Mouse (Mus musculus): ENCODE measurements around the gene E2f8.

Gene E2f8

DNA sequence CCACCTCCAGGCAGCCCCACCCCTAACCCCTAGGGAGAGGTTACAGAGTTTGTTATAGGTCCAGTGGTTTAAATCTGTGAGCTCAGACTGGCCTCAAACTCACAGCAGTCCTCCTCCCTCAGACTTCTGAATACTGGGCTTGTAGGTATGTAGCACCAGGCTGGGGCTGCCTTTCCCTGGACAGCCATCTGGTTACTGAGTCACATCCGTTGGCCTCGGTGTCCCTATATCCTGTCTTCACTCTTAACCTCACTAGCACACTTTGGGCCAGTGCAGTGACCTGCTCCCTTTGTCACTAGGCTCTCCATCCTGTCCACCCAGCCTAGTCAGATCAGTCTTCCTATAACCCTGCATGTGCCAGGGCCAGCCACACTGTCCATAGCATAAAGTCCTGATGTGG, 7.4 kb upstream of the E2f8 start:
- DNase-seq: no peak

DNA sequence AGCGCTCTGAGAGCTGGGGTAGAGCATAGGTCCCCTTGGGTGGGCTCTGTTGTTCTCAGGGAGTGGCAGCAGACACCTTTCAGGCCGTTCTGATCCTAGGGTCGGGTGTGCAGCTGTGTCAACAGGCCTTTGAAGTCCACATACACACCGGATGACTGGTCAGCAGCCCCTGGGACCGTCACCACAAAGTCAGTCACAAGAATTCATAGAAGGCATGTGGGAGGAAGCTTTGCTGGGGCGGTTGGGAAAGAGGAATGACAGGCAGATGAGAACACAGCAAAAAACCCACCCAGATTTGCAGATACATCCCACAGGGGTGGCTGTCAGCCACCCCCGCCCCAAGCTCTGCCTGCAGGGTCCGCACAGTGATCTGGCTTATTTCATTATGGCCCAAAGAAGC, 6.6 kb upstream of the E2f8 start:
- no peak for DNase-seq

DNA sequence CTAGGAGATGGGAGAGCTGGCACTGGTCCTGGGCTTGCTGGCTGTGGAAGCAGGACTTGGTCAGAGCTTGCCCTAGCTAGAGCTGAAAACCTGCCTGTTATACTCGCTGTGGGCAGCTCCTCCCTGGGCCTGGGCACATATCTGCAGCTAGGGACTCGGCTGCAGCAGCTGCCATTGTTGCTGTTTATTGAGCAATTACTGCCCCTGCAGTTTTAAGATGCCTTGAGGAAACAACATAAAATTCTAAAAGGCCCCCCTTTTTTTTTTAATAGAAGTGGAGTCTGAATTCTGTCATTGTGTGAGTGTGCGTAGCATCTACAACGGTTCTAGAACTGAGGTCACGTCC, 2.8 kb upstream of the E2f8 start:
- peak; percentile 44 to 46 for DNase-seq

DNA sequence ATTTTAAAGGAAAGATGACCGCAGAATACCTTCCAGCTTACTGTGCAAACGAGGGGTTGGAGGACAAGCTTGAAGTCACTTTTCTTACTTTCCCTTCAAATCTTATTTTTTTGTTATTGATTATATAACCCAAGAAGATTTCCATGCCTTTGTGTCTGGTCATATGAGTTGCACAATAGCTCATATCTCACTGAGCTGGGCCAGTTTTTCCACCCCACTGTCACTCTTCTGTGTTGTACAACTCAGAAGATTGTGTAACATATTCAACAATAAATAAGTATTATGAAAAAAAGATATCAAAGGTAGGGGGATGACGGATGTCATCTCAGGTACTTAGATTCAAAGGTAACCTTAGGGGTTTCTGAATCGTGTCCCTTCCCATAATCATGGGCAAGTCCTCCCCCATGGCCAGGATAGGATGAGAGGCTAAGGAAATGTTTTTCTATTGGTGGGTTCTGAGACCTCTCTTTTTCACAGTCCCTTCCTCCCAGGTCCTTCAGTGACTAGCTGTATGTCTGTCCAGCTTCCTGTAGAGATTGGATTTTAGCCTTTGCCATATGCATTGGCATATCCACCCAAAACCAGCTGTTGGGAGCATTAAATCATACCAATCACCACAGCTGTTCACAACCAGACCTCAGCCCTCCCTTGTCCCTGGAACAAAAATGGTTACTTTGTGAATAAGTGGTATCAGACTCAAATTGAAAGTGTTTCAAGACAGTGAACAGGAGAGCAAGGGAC, 2.3 kb upstream of the E2f8 start:
- no peak for DNase-seq

DNA sequence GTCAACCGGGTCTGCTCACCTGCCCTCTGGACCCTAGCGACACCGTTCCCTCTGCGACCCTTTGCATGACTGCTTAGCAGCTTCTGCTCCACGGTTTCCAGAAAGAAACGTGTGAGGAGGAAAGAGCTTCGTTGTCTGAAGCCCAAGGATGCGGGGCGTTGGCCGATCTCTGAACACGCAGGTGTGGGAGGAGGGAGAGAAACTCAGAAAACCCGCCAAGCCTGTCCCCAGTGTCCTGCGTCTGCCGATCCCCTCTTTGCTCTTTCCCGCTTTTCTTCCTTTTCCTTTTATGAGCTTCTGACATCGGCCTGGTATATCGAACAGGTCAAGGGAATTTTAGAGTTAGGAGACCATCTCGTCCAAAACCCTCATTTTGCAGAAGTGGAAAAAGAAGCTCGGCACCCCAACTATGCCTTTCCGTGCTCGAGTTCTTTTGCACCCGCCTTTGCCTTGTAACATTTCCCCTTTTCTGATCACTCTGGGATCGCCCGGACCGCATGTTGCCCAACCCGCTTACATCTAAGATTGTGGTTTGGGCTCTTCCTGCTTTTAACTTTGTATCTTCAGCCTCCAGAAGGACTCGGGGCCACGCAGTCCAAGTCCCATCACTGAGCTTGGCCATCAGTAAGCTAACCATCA, 694 bp upstream of the E2f8 start:
- DNase-seq: peak; percentile 38 to 39

DNA sequence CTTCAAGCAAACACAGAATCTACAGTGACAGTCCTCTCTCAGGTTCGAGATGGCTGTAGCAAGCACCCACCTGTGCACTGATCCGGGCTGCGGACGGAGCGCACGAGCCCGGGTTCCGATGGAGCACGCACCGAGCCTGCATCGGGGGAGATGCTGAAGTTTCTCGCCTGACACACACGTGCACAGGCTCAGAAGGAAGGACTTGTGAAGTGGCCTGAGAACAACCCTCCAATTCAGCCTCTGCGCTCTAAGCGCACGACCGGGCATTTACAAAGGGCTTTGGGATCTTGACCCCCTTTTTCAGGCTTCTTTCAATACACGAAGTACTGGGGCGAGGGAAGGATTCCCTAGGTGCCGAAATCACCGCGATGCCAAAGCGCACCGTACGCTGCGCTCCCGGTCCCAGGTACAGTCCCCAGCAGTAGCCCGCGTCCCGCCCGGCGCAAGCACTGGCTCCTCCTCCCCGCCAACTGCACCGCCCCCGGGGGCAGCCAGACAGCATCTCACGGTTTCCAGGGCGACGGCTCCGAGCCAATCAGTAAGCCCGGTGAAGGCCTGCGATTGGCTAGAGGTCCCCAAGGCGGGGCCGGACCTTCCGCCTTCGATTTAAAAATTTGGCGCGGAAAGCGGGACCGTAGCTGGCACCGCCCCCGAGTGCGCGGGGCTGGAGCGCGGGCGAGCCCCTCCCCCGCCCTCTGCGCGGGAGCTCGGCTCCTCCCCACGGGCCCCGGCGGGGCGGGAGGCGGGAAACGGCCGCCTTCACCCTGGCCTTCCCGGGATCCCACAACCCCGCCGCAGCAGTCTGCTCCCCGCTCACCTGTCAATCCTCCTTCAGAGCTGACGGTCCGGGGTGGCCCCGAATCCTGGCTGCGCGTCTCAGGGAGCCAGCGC, 560 bp downstream of the E2f8 start:
- DNase-seq: peak; percentile 98 to 99

DNA sequence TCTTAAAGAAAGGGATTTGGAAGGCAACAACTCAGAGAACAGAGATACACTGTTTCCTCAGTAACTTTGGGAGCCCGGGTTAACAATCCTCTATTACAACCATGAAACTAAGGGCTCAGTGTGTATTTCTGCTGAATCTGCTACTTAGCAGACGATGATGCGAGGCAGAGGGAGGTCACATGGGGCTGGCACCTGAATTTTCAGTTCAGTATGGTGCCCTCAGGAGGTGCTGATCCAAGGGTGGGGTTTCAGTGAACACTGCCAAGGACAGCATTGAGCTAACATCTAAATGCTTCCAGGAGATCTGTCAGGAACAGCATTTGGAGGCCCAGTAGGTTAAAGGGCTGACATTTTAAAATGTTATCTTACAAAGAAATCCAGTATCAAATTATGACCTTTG, 1.8 kb downstream of the E2f8 start:
- DNase-seq: no peak

DNA sequence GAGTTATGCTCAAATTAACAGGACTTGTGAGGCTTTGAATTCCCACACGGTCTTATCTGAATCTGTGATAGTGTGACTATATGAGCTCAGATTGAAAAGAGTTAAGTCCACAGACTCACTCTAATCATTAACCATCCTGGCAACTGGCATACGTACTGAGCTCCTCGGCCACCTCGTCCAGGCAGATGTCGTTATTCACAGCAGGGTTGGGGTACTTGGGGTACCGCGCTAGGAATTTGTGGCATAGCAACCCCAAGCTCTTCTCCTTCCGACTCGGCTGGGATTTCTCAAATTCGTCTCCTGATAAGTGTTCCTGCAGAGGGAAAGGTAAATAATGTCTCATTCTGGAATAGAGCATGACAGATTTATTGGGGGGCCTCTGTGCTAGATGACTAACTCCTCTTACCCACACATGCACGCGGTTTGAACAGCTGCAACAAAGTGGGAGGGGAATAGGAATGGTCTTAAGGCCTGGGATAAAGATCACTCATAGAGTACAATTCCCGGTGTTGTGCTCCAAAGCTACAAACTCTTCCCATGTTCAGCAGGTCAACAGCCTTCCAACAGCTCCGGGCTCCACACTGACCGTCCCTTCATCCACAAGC, 3.5 kb downstream of the E2f8 start:
- DNase-seq: no peak

DNA sequence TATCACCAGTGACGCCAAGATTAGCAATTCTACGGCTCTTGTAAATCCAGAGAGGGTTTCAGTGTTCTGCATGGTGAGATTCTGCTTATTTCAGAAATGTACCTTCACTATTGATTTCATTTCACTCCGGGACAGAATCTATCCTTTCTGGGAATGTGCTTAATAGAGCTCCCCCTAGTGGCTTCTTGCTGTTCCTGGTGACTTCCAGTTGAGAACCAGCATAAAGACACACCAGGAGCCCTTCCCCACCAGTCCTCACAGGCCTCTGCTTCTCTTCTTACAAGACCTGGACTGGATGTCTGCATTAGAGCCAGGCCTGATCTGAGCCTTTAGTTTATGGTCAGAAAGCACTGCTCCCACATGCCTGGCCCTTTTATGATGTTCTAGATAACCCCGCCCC, 4.9 kb downstream of the E2f8 start:
- peak; percentile 73 to 86 for DNase-seq

DNA sequence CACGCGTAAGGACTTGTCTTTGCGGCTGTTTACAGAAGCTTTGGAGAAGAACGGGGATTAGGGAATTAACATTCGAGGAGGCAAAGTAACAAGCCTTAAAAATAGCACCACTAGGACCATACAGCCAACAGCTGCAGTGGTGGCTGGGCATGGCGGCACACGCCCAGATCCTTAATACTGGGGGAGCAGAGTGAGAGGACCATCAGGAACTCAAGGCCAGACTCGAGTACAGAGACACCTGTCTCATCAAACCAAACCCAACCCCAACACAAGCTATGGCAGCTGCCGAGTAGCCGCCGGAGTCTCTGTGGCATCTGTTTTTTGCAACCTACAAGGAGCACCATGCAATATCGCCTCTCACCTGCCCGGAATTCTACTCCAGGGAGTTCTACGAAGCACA, 6.3 kb downstream of the E2f8 start:
- DNase-seq: no peak

DNA sequence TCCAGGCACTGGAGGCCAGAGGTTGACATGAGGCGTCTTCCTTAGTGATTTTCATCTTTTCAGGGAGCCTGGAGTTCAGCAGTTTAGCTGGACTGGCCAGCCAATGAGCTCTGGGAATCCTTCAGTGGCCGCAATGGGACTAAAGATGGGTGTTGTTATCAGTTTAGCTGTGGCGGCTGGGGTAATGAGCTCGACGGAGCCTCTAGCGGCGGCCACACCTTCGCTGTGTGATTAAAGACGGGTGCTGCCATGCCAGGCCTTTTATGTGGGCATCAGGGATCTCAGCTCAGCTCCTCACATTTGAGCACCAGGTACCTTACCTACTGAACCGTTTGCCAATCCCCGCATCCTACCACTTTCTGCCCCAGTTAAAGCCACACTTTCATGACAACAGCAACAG, 10.1 kb downstream of the E2f8 start:
- no peak for DNase-seq

DNA sequence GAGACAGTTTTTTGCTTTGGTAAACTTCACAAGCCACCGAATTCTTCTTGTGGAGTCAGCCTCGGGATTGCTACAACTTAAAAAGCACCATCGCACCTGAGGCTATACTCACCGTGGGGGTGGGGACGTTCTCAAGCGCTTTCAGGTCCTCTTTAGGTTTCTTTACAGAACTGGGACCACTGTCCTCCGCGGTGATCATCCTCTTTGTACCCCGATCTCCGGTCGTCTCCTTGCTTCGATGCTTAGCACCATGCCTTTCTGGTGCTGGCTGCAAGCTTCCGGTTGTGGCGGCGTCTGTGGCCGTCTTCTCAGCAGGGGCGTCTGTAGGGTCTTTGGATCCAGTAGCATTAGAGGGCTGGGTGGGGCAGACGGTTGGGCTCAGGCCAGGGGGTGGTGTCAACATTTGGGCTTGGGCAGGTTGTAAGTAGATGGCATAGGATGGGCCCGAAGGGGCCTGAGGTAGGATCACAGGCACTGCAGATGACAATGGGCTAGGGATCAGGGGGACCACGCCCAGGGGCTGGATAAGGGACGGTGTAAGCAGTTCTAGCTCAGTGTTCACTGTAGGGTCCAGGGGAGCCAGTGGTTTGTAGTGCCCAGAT, 10.7 kb downstream of the E2f8 start:
- no peak for DNase-seq

DNA sequence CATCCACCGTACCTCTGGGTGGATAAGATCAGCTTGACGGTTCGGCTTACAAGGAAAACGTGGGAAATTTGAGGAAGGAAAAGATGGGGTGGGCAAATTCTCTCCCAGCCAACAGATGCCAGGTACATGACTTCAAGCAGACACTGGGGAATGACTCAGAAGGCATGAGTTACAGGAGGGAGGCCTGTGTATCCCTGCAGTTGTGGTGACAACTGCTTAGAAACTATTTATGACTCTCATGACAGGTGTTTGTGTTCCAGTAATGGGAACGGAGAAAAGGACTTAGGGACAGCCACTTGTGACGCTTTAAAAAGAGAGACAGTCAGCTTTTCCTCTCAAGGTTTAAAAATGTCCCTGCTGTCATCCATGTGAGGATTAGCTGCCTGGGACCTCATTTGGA, 11.3 kb downstream of the E2f8 start:
- DNase-seq: no peak

DNA sequence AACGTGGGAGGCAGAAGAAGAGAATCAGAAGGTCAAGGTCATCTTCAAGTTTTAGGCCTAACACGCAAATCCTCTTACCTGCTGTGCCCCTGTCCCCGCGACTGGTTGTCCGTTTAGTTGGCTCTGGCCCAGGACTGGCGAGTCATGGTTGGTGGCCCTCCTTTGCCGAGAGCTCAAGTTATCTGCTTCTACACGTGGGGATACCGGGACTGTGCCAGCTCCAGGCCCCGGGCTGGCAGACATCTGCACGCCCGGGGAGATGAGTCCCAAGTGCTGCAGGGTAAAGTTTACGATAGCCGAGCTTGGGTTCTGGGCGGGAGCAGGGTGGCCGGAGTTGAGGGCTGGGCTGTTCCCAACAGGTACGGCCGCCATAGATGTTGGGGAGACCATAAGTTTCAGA, 13.8 kb downstream of the E2f8 start:
- DNase-seq: no peak

DNA sequence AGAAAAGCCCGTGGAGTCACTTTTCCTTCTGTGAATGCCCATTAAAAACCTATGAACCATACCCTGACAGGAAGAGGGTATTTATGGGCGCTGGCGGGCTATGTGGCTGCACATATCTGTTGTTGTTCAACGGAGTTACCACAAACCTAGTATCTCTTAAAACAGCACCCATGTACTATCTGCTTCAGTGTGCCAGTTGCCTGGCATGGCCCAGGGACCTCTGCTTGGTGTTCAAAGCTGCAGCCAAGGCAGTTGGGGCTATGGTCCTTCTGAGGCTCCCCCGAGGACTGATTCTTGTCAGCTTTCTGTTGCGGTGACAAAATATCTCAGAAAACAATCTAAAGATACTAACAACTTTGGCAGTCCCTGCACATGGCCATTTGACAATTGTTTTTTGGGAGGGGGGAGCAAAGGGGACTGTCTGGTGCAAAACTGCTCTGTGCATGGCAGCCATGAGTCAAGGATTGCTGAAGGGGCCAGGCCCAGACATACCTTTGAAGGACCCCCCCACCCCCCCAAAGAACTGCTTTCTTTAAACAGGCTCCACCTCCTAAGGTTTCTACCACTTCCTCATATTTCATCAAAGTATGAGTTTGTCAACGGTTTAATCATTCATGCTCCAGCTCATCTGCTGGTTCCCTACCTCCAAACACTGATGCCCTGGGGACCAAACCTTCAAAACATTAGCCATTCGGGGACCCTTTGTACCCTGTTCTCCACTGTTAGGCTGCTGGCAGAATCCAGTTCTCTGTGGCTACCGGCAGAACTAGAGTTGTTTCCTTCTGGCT, 16.5 kb downstream of the E2f8 start:
- no peak for DNase-seq

DNA sequence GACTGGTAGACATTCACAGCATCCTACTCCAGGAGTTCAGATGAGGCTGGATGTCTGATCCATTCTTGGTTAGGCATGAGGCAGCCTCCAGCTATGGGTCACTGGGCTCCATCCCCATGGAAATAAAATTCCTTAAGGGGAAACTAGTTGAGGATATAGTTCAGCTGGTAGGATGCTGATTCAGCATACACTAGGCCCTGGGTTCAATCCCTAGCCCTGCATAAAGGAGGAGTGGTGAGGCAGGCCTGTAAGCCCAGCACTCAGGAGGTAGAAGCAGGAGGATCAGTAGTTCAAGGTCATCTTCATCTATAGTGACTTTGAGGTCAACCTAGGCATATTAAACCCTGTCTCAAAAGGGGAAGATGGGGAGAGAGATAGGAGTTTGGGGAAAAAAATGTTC, 17.2 kb downstream of the E2f8 start:
- DNase-seq: no peak

DNA sequence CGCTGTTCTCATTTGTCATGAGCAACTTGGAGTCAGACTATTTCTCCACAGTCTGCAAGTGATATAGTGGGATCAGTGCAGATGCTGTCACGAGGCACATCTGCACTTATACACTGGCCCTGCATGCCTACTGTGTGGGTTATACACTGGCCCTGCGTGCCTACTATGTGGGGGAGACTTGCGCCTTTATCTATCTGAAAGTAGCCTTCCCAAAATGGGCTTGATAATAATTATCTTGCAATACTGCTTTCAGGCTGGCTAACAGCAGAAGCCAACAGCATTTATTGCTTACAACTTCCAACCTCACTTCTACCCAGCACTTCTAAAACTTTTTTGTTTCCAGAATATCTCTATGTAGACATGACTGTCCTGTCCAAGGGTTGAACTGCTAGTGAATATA, 19.6 kb downstream of the E2f8 start:
- DNase-seq: no peak

DNA sequence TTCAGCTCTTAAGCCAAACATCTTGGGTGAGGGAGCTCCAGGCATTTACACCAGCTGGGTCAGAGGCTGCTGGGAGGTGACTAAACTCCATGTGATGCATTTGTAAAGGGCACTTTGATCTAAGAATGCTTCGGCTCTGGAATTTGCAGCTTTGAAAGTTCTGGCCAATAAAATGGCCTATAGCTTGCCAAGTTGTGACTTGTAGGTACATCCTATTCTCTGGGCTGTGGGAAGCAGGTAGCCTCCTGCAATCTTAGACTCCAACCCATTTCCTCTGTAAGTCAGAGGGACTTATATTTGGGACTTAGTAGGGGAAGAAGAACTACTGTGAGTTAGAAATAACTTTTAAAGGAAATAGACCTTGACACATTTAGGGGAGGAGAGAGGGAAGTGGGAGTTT, 20.4 kb downstream of the E2f8 start:
- DNase-seq: no peak

DNA sequence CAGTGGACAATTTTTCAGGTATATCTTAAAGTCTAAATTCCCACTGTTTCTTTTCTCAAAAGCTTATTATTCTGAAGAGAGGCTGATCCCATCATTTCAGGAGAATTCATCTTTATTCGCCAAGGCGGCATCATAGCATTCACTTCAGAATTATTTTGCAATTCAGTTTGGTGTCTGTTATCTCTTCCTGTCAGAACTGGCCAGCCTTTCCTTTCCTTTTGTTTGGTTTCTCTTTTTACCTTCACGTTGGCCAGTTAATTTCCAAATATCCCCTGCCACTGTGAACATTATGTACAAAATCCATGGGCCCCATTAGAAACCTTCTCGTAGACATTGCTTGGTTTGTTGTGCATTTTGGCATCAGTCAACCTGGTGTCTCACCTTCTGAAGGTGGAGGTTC, 22.0 kb downstream of the E2f8 start:
- no peak for DNase-seq

DNA sequence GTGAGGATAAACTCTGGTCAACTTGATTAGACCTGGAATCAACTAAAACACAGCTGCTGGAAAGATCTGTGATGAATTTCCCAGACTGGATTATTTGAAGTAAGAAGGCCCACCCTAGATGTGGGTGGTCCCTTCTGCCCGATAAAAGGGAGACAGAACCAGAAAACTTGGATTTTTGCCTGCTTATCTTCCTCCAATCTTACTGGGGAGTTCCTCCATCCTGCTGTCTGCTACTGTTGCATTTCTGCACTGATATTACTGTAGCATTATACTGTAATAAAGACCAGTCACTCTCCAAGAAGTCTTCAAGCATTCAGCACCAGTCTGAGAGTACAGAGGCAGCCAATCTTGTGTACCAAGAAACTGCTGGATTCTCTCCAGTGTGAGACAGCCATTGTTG, 23.1 kb downstream of the E2f8 start:
- DNase-seq: no peak

DNA sequence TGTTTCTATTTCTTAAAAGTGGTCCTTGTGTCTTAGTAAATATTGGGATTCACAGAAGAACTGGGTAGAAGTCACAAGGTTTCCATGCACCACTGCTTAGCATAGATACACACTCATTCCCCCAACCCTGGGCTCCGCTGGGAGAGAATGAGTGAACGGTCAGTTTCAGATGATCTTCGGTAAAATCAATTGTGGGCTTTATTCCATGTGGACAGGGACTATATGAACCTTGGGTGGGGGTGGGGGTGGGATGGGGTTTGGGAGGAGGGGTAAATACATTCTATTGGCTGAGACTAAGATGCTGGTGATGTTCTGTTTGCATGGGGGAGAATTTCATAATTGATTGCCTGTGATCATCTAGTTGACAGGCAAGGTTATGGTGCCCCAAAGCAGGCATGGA, 25.9 kb downstream of the E2f8 start:
- DNase-seq: no peak

DNA sequence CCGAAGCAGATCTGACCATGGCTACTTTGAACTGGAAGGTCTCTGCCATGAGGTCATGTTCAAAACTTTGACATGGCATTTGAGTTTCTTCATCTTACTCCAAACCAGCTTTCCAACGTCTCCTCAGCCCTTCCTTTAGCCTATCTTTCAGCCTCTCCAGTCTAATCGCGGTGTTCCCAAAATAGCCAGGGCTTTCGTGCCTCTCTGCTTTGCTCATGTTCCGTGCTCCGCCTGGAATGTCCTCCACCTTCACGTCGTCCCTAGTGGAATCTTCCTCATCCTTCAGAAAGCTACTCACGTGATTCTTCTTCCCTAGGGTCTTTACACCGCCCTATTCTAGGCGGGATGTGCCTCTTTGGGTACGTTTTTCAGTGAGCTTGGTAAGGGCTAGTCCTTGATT, 27.9 kb downstream of the E2f8 start:
- no peak for DNase-seq
